Mouse (Mus musculus) neural tube, embryonic 14.5 days (tissue): Measurements from ENCODE around the gene Clic1. TPM values are rescaled to one million over a fixed set of nuclear protein-coding genes. Genes with fewer than 3 reads are reported as not detected.
A peak's percentile ranks its signal among the peaks of the same experiment; 100 is the strongest.

ENCODE experiments used
- ATAC-seq: fragments of 200-750 bp; cut with Nextera tagmentation; 2 replicates; pipeline ENCODE4 v1.8.0; 2017; ENCODE audit warnings: low read depth, mild to moderate bottlenecking, moderate TSS enrichment, moderate library complexity
- H3K27ac ChIP-seq: fragments of 300-500 bp; sonication (generic); 2 replicates; pipeline ENCODE4 v1.5.1; 2014; ENCODE audit warnings: low read depth, mild to moderate bottlenecking, control low read depth, low read length, moderate library complexity, mixed read lengths
- H3K27me3 ChIP-seq: fragments of 300-500 bp; sonication (generic); 2 replicates; pipeline ENCODE4 v1.6.1; 2014; ENCODE audit warnings: low read length; ENCODE audit not compliant: control insufficient read depth, insufficient read depth
- H3K36me3 ChIP-seq: fragments of 300-500 bp; sonication (generic); 2 replicates; pipeline ENCODE4 v1.6.1; 2014; ENCODE audit warnings: low read length, mixed read lengths; ENCODE audit not compliant: control insufficient read depth, insufficient read depth
- H3K4me1 ChIP-seq: fragments of 300-500 bp; sonication (generic); 2 replicates; pipeline ENCODE4 v1.6.1; 2014; ENCODE audit warnings: low read length; ENCODE audit not compliant: control insufficient read depth, insufficient read depth
- H3K4me2 ChIP-seq: fragments of 300-500 bp; sonication (generic); 2 replicates; pipeline ENCODE4 v1.6.1; 2014; ENCODE audit warnings: mild to moderate bottlenecking, low read depth, low read length, control low read depth
- H3K4me3 ChIP-seq: fragments of 300-500 bp; sonication (generic); 2 replicates; pipeline ENCODE4 v1.5.1; 2014; ENCODE audit warnings: low read depth, low read length, control low read depth, mixed read lengths
- H3K9ac ChIP-seq: fragments of 300-500 bp; sonication (generic); replicated peaks from 2 replicates; pipeline ENCODE4 v1.6.1; 2014; ENCODE audit warnings: low read depth, mild to moderate bottlenecking, control low read depth, low read length, mixed read lengths
- H3K9me3 ChIP-seq: fragments of 300-500 bp; sonication (generic); 2 replicates; pipeline ENCODE4 v1.6.1; 2016; ENCODE audit warnings: low read length; ENCODE audit not compliant: control insufficient read depth
- WGBS: fragments of 180-500 bp; shearing (Covaris S2); extraction: QIAGEN DNeasy Blood & Tissue Kit; methylation state at CpG from one replicate; pipeline ENCODE4 v1.1.7; 2014; 5-methylcytosine and 5-hydroxymethylcytosine counted together
- polyA plus RNA-seq: library from polyadenylated mRNA; unstranded; fragments of >200 nt; fragmentation: Nextera tagmentation; extraction: Ambion mirVana; gene quantifications from 2 replicates; pipeline ENCODE4 v1.2.1, GENCODE M21; 2014

Clic1 gene
- polyA plus RNA-seq, 1 experiment from 2014 or later: 13.3 TPM

GRCm38 (mm10) chr17:35024691-35025488 lies 24.9 kb upstream of the Clic1 start:
- H3K4me3 ChIP-seq: no peak overlapping the region
- H3K27ac ChIP-seq: no peak overlapping the region
- 0 out of 2 replicates have a peak, but pooled peaks cover 2% of the 10 kb centered on the region for H3K4me1 ChIP-seq
- H3K27me3 ChIP-seq: no peaks in the 10 kb centered on the region
- no peak for ATAC-seq
- H3K9ac ChIP-seq: no peak overlapping the region
- H3K36me3 ChIP-seq: no peaks in the 10 kb centered on the region
- H3K9me3 ChIP-seq: no peaks in the 10 kb centered on the region
- 78% methylated on average over 5 of the region's 10 CpGs for WGBS
- H3K4me2 ChIP-seq: no peak overlapping the region

- H3K4me2 ChIP-seq: no peak overlapping the region
- ATAC-seq: no peak
- H3K27me3 ChIP-seq: no peaks in the 10 kb centered on the region
- H3K27ac ChIP-seq: no peak overlapping the region
- no peak overlapping the region for H3K9ac ChIP-seq
- 0 out of 2 replicates have a peak, but pooled peaks cover 2% of the 10 kb centered on the region for H3K4me1 ChIP-seq
- H3K4me3 ChIP-seq: no peak overlapping the region
- no peaks in the 10 kb centered on the region for H3K36me3 ChIP-seq
- WGBS: 87% methylated on average over 5 of the region's 5 CpGs
- no peaks in the 10 kb centered on the region for H3K9me3 ChIP-seq
Observed at GRCm38 (mm10) chr17:35026206-35026605, 23.6 kb upstream of the Clic1 start.

DNA sequence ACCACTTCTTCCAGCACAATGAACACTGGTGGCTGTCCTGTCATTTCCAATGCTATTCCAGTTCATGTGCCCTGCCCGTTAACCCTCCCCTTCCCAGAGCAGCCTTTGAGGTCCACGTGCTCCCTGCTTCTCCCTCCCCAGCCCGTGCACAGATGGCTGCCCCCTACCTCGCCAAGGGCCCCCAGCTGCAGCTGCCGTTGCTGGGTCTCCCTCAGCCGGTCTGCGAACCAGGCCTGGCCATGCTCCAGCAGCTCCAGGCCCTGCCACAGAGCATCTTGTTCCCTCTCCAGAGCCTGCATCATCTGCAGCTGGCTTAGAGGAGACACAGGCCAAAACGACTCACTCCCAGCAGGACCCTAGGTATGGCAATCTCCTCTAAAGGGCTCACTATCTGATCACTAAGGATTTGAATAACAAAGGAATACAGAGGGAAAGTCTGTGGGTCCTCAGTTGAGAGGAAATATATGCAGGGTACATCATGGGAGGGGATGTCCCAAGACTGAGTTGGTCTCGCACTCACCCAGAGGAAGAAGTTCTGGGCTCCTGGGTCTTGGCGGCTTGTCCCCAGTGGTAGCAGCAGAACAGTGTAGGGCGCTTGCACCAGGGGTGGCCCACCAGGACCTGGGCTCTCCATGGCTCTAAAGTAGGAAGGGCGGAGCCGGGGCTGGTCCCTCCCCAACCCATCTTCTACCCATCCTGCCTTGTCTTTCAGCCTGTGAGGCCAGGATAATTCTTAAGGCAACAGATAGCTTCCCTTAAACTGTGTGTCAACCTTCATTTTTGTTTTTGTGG lies 22.3 kb upstream of the Clic1 start, which contains the start of gene Sapcd1:
Gene Sapcd1 (minus strand): TSS at position 740 of the 792 bp plus-strand sequence.
- H3K27me3 ChIP-seq: no peaks in the 10 kb centered on the region
- no peak within 1 kb of the TSS for H3K4me3 ChIP-seq
- H3K27ac ChIP-seq: peak within 1 kb of the TSS; percentile 3
- WGBS: 27% methylated on average over 13 of the region's 13 CpGs
- peak; percentile 71; the same call in 1 of the 2 replicates for ATAC-seq
- no peak within 1 kb of the TSS; the same call in 1 of the 2 replicates for H3K4me2 ChIP-seq
- H3K36me3 ChIP-seq: no peaks in the 10 kb centered on the region
- H3K4me1 ChIP-seq: 0 out of 2 replicates have a peak, but pooled peaks cover 2% of the 10 kb centered on the region
- H3K9me3 ChIP-seq: no peaks in the 10 kb centered on the region
- peak within 1 kb of the TSS; percentile 21; the same call in 1 of the 2 replicates for H3K9ac ChIP-seq

GRCm38 (mm10) chr17:35028315-35028714 lies 21.5 kb upstream of the Clic1 start:
- H3K9ac ChIP-seq: no peak overlapping the region
- no peak for ATAC-seq
- H3K27me3 ChIP-seq: no peaks in the 10 kb centered on the region
- H3K4me2 ChIP-seq: no peak overlapping the region
- no peak overlapping the region for H3K27ac ChIP-seq
- H3K36me3 ChIP-seq: no peaks in the 10 kb centered on the region
- 0 out of 2 replicates have a peak, but pooled peaks cover 2% of the 10 kb centered on the region for H3K4me1 ChIP-seq
- WGBS: 92% methylated on average over 2 of the region's 2 CpGs
- H3K4me3 ChIP-seq: no peak overlapping the region
- H3K9me3 ChIP-seq: no peaks in the 10 kb centered on the region

- no peaks in the 10 kb centered on the region for H3K27me3 ChIP-seq
- H3K9me3 ChIP-seq: no peaks in the 10 kb centered on the region
- H3K27ac ChIP-seq: no peak overlapping the region
- no peak overlapping the region for H3K4me3 ChIP-seq
- 0 out of 2 replicates have a peak, but pooled peaks have one; percentile 38 for ATAC-seq
- H3K9ac ChIP-seq: no peak overlapping the region; the same call in 1 of the 2 replicates
- no peaks in the 10 kb centered on the region for H3K36me3 ChIP-seq
- WGBS: 27% methylated on average over 19 of the region's 19 CpGs
- 0 out of 2 replicates have a peak, but pooled peaks cover 2% of the 10 kb centered on the region for H3K4me1 ChIP-seq
- H3K4me2 ChIP-seq: peak overlapping the region; percentile 35
Observed at GRCm38 (mm10) chr17:35029691-35030532, 19.9 kb upstream of the Clic1 start.

GRCm38 (mm10) chr17:35031272-35031671 lies 18.5 kb upstream of the Clic1 start:
- Histone ChIP-seq H3K27ac (no peak overlapping the region), H3K9me3 (no peaks in the 10 kb centered on the region), H3K4me2 (no peak overlapping the region), H3K27me3 (no peaks in the 10 kb centered on the region), H3K4me3 (no peak overlapping the region), H3K4me1 (0 out of 2 replicates have a peak, but pooled peaks cover 2% of the 10 kb centered on the region), H3K36me3 (no peaks in the 10 kb centered on the region), H3K9ac (no peak overlapping the region)
- no peak for ATAC-seq
- 88% methylated on average over 11 of the region's 11 CpGs for WGBS

GRCm38 (mm10) chr17:35031880-35032279 lies 17.9 kb upstream of the Clic1 start:
- ATAC-seq: no peak
- H3K27me3 ChIP-seq: no peaks in the 10 kb centered on the region
- no peak overlapping the region for H3K4me3 ChIP-seq
- 88% methylated on average over 7 of the region's 7 CpGs for WGBS
- H3K4me2 ChIP-seq: no peak overlapping the region
- no peak overlapping the region for H3K27ac ChIP-seq
- no peak overlapping the region for H3K9ac ChIP-seq
- H3K4me1 ChIP-seq: 0 out of 2 replicates have a peak, but pooled peaks cover 2% of the 10 kb centered on the region
- no peaks in the 10 kb centered on the region for H3K36me3 ChIP-seq
- H3K9me3 ChIP-seq: no peaks in the 10 kb centered on the region

DNA sequence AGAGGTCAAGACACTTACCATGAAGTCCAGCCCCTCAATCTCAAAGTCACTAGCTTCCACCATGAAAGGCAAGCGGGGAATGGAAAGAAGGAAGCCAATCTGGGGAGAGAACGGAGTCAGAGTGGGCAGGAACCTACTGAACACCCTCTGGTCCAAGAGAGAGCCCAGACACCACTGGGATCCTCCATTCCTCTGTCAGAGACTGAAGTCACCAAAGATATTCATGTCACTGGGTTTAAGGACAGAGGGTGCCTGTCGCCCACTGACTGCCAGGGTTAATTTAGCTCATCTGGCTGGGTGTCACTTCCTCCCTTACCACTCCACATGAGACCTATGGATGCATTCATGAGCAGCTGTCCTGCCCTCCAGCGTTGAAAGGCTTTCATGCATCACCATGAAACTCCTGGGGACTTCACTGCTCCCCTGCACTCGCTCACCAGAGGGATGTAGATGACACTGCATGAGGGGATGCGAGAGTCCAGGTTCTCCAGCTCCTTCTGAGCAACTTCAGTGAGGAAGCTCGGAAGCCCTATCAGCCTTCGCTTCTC lies 17.4 kb upstream of the Clic1 start:
- Histone ChIP-seq H3K9ac (no peak overlapping the region), H3K9me3 (no peaks in the 10 kb centered on the region), H3K4me3 (no peak overlapping the region), H3K27me3 (no peaks in the 10 kb centered on the region), H3K4me2 (no peak overlapping the region), H3K27ac (no peak overlapping the region), H3K36me3 (no peaks in the 10 kb centered on the region), H3K4me1 (0 out of 2 replicates have a peak, but pooled peaks cover 2% of the 10 kb centered on the region)
- ATAC-seq: no peak
- WGBS: 76% methylated on average over 8 of the region's 8 CpGs
